Mouse (Mus musculus) kidney, adult 18-20 months (tissue): ENCODE data around the gene Atad2b.
"Not testable (repeated sequence)": the region's sequence is repeated elsewhere in the genome, so short reads cannot be mapped to it uniquely, and the experiment has no call there.

ENCODE experiments used
- DNase-seq: peaks from one replicate; pipeline ENCODE4 v3.0.0; 2021

The Atad2b gene

GRCm38 (mm10) chr12:4911716-4912115, 5.4 kb upstream of the Atad2b start:
- DNase-seq, result peak; percentile 40

DNA sequence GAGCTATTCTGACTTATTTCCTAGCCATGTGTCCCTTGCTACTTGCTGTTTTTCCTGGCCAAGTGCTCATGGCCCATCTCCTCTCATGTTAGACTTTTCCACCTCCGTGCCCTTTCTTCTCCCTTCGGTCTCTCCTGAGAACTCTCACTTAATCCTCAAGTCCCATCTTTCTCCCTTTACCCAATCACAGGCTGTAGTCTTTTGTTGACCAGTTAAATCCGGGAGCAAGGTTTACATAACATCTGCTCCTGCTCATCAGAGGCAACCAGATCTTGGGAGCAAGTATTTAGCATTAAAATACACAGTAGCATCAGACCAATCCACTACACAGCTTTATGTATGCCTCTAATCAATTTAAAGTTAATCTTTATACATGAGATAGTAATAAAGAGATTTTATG, 2.7 kb upstream of the Atad2b start:
- no peak for DNase-seq

DNA sequence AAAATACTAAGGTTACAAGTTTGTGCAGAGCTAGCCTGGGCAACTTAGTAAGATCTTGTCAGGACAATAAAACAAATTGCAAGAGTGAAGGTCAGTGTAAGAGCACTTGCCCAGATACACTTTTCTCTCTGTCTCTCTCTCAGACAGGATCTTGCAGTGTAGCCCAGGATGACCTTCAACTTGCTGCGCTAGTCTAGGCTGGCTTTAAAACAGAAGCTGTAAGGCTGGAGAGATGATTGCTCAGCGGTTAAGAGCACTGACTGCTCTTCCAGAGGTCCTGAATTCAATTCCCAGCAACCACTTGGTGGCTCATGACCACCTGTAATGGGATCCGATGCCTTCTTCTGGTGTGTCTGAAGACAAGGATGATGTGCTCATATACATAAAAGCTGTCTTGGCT, 2.2 kb upstream of the Atad2b start:
- DNase-seq, result no peak

GRCm38 (mm10) chr12:4917805-4918591, 845 bp downstream of the Atad2b start:
- DNase-seq, result peak; percentile 80

DNA sequence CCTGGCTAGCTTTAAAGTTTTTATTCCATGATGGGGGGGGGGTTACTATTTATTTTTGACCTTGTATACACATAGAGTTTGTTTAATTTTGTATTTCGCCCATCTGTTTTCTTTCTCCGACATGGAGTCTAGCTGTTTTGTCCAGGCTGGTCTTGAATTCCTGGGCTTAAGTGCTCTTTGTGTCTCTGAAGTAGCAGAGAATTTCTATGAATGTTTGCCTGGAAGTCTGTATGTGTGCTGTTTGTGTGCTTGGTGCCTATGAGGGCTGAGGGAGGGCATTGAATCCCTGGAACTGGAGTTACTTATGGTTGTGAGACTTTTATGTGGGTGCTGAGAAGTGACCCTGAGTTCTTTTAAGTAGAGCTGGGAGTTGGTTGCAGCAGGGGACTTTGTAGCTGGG, 11.0 kb downstream of the Atad2b start:
- no peak for DNase-seq

GRCm38 (mm10) chr12:4930820-4931548, 13.8 kb downstream of the Atad2b start:
- no peak for DNase-seq

DNA sequence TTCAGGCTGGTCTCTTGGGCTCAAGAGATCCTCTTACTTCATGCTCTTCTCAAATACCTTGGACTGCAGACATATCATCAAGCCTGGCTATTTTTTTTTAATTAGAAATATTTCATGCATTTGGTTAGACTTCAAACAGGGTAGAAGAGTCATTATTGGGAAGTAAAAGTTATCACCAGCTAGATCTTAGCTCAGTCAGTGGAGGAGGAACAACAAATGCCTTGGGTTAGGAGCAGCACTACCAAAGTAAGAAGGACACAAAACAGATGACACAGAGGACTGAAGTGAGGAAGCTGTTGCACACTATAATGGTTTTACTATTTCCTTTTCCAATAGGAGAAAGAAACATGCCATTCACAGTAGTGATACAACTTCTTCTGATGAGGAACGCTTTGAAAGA, 35.1 kb downstream of the Atad2b start:
- no peak for DNase-seq

DNA sequence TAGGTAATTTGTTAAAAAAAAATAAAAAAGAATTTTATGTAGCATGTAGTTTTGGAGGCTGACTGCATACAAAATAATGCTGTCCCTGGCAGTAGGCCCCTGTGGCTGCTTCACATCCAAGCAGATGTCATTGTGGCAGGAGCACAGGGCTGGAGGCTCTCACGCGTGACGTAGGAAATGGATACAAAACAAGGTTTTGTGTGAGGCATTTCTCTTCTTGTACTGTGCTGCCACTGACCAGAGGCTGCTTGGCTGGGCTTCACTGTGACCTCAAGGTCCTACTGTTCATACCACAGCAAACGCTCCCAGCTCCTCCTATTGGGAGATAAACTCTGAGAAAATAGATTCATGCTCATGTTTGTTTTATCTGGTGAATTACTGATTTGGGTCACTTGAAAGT, 36.0 kb downstream of the Atad2b start:
- DNase-seq, result no peak

GRCm38 (mm10) chr12:4972939-4973338, 55.8 kb downstream of the Atad2b start:
- peak; percentile 79 for DNase-seq

GRCm38 (mm10) chr12:4978324-4978723, 61.2 kb downstream of the Atad2b start:
- DNase-seq, result no peak

- DNase-seq, result no peak
Measured at GRCm38 (mm10) chr12:4996981-4997380, 79.8 kb downstream of the Atad2b start.

DNA sequence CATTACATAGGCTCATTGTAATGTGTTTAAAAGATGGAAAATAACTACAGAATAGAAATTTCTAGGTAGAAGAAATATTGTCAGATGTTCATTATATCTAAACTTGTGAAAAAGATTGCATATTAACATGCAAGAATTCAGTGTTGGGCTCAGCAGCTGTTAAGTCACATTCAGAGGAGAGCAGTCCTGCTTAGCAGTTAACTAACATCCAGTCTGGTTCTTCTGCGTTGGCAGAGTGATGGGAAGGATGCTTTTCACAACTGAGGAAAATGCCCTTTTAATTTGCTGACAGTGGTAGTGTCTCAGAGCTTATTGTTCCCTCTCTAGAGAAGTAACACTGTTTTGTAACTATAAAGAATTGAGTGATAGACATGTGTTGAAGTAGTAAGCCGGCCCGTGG, 88.2 kb downstream of the Atad2b start:
- no peak for DNase-seq

- not testable (repeated sequence) for DNase-seq
Measured at GRCm38 (mm10) chr12:5005776-5006175, 88.6 kb downstream of the Atad2b start.

- not testable (repeated sequence) for DNase-seq
Measured at GRCm38 (mm10) chr12:5008638-5009037, 91.5 kb downstream of the Atad2b start.

DNA sequence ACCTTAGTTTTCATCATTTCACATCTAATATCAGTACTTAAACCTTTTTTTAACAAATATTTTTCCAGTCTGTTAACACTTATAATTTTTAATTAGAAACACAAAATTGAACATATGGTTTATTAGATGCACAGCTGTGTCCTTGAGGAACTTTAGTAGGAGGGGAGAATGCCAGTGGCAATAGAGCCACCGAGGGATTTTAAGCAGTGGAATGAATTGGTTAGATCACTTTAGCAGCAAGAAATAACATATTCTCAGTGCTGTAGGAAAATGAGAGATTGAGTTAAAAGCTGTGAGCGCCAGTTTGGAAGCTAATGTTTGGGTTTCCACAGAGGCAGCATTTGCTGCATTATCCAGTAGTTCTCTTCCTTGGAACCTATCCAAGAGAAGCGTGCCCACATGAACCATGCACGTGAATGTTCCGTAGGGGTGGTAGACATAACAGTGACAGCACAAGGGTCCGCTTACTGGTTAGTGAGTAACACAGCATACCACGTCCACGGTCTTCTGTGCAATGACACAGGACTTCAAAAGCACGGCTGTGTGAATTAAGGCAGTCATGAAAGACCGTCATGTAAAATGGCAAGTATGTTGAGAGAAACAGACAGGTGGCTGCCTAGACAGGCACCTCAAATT, 108.2 kb downstream of the Atad2b start:
- no peak for DNase-seq

GRCm38 (mm10) chr12:5029035-5029434, 111.9 kb downstream of the Atad2b start:
- DNase-seq, result no peak

DNA sequence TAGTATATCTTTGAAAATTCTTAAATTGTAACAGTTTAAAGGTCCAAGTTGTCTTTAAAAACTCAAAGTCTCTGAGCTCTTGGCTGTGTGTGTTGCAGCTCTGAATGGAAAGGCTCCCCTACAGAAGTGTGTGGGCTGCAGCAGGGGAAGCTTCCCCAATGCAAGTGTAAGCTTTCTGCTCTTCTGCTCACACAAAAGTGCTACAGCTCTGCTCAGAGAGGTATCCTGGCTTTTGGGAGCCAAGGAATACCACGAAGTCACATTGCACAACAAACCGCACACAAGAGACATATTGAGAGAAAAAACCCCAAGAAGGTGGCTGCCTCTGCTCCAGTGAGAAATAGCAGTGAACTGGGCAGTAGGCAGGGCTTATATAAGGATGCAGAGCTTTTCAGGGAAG, 120.9 kb downstream of the Atad2b start:
- no peak for DNase-seq

DNA sequence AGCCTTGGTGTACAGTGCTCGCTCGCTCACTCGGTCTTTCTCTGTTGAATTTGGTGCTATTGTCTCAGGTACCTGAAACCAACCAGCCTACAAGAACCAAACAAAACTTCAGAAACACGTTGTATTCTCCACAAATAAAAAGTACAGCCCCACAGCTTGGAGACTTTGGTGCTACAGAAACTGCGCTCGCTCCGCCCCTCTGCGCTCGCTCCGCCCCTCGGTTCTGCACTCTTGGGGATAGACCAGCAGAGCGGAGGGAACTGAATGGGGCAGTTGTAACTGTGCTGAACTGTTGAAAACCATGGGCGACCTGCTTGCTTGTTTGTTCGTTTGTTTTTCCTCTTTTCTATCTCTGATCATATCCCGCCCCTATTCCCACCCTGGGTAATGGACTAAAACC, 127.0 kb downstream of the Atad2b start:
- no peak for DNase-seq

GRCm38 (mm10) chr12:5048104-5048503, 131.0 kb downstream of the Atad2b start:
- DNase-seq, result no peak

DNA sequence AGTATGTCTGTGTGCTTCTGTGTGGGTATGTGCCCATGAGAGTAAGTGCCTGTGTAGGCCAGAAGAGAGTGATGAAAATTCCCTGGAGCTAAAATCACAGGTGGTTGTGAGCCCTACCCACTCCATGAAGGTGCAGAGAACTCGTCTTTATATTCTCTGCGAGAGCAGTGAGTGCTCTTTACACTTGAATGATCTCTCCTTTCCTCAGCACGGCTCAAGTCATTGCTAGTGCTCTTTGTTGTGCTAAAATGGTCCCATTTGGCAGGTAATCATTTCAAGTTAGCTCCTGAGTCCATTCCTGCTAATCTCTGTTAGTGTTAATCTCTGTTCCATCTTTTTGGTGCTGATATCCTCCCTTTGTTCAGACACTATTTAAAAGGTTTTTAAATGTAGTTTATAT, 150.4 kb downstream of the Atad2b start:
- DNase-seq, result no peak

- DNase-seq, result no peak
Measured at GRCm38 (mm10) chr12:5070131-5070530, 153.0 kb downstream of the Atad2b start.

- no peak for DNase-seq
Measured at GRCm38 (mm10) chr12:5073191-5073590, 156.0 kb downstream of the Atad2b start.

GRCm38 (mm10) chr12:5081480-5081879, 164.3 kb downstream of the Atad2b start:
- no peak for DNase-seq

DNA sequence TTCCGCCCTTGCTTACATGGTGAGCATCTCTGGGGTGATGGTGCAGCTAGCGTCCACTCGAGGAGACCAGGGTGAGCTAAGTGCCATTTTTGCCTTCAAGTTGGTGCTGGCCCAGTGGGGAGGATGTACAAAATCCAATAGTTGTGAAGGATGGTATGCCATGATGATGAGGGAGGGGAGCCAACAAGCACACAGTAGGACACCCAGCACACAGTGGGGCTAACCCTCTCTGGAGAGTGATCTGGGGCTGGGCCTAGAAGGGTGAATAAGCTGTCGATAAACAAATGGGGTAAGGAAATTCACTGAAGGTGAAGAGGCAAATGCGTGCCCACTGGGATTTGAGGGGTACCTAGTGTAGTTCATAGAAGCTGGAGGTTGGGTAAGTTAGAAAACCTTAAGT, 167.6 kb downstream of the Atad2b start:
- DNase-seq, result no peak
